Comparison of ENCODE assay signal across 33 mouse cellular contexts in genomic region chr11:62314984-62315383, GRCm38 (mm10).
"Had no signal": no experiment of that assay in that cellular context is flagged by ENCODE, and none has a peak within 500 bp of the region (broad histone marks: within the 10 kb centered on the region; RNA-seq: fewer than 3 reads in every experiment).

No protein-coding gene starts in this region.

- H3K4me2 ChIP-seq: heart, embryonic 11.5 days; heart, embryonic 12.5 days; heart, embryonic 13.5 days; heart, embryonic 15.5 days; hindbrain, embryonic 12.5 days; hindbrain, embryonic 13.5 days; hindbrain, embryonic 14.5 days; hindbrain, embryonic 15.5 days; kidney, embryonic 15.5 days had no signal

- H3K27ac ChIP-seq: heart, embryonic 10.5 days; heart, embryonic 13.5 days; heart, embryonic 15.5 days; hindbrain, embryonic 10.5 days; hindbrain, embryonic 12.5 days; hindbrain, embryonic 13.5 days; hindbrain, embryonic 14.5 days; hindbrain, embryonic 15.5 days; hindbrain, postnatal 0 days; kidney, embryonic 15.5 days; kidney, postnatal 0 days; left cerebral cortex, adult 2 months had no signal

- H3K4me1 ChIP-seq: heart, embryonic 10.5 days; heart, embryonic 12.5 days; heart, embryonic 13.5 days; heart, embryonic 15.5 days; hindbrain, embryonic 10.5 days; hindbrain, embryonic 12.5 days; hindbrain, embryonic 13.5 days; hindbrain, embryonic 15.5 days; kidney, embryonic 15.5 days had no signal

- DNase-seq: heart, postnatal 10 days; heart, postnatal 14 days; heart, postnatal 36 days; kidney, adult 11 months; kidney, adult 18-20 months; kidney, adult 2 months; kidney, adult 8-10 months; kidney, adult 9 months; kidney, postnatal 10 days; kidney, postnatal 14 days; kidney, postnatal 25 days; kidney, postnatal 36 days; kidney, postnatal 4 days; layer of hippocampus, adult 9-11 months; layer of hippocampus, postnatal 36 days had no signal

- H3K9ac ChIP-seq: heart, embryonic 12.5 days; heart, embryonic 13.5 days; heart, embryonic 15.5 days; hindbrain, embryonic 12.5 days; hindbrain, embryonic 13.5 days; hindbrain, embryonic 14.5 days; hindbrain, embryonic 15.5 days; kidney, embryonic 15.5 days had no signal

- H3K27me3 ChIP-seq: heart, embryonic 12.5 days; heart, embryonic 13.5 days; heart, embryonic 15.5 days; hindbrain, embryonic 12.5 days; hindbrain, embryonic 13.5 days; hindbrain, embryonic 15.5 days; kidney, embryonic 15.5 days had no signal

- ATAC-seq: hindbrain, embryonic 16.5 days; hindbrain, postnatal 0 days; inflammation-experienced regulatory T-cells, adult 6 months; intestine, embryonic 16.5 days had no signal

- H3K9me3 ChIP-seq: heart, embryonic 10.5 days; heart, embryonic 12.5 days; heart, embryonic 13.5 days; heart, embryonic 15.5 days; hindbrain, embryonic 10.5 days; hindbrain, embryonic 12.5 days; hindbrain, embryonic 13.5 days; hindbrain, embryonic 15.5 days; kidney, embryonic 15.5 days had no signal

- H3K4me3 ChIP-seq: heart, embryonic 10.5 days; heart, embryonic 12.5 days; heart, embryonic 13.5 days; heart, embryonic 15.5 days; hindbrain, embryonic 10.5 days; hindbrain, embryonic 12.5 days; hindbrain, embryonic 13.5 days; hindbrain, embryonic 15.5 days; kidney, embryonic 15.5 days; layer of hippocampus, adult 2 months; left cerebral cortex, adult 2 months had no signal
